Mouse (Mus musculus): ENCODE data around the gene Ttc39b.

DNA sequence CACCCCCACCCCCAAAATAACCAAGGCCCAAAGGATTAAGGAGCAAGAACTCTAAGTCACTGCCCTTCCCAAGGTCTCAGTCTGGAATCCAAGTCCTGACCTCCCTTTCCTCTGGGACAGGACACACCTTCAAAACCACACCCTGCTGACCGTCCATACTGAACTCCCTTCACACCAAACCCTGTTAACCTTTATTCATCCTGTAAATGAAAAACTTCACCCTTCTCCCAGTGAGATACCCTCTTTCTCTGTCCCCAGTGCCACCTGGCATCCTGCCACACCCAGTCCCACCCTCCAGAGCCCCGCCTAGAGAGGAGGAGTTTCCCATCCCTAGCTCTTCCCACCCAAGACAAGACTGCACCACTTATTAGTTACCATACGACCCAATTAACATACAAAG, 7.3 kb downstream of the Ttc39b start:
- TF ChIP-seq CTCF (IDR thresholded peaks at IDR 0.05; ENCODE audit: low read depth, low read length), result no peak
- TF ChIP-seq POLR2A (IDR thresholded peaks at IDR 0.05; ENCODE audit: borderline replicate concordance, low read depth, low read length), result no peak
